Mouse (Mus musculus): ENCODE data around the gene Gm44503.

DNA sequence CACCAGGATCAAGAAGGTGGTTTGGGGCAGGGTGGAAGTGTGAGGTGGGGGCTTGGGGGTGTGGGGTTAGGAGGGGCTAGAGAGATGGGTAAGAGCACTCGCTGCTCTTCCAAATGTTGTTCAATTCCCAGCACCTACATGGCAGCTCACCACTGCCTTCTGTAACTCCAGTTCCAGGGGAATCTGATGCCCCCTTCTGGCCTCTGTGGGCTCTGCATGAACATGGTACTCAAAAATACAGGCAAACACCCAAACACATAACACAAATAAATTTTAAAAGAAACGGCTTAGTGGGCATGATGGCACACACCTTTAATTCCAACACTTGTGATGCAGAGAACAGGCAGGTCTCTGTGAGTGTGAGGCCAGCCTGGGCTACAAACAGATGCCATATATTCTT lies 3.9 kb upstream of the Gm44503 start:
- TF ChIP-seq CTCF (IDR thresholded peaks at IDR 0.05; ENCODE audit: extremely low read depth, insufficient read length, insufficient replicate concordance, low read depth, low read length) (no peak), POLR2A (IDR thresholded peaks at IDR 0.05; ENCODE audit: low read depth, low read length) (no peak)

Measured in small intestine, adult 2 months (tissue).